Mouse (Mus musculus) bone marrow, adult 2 months (tissue): ENCODE results near the gene Efna4. TPM values are rescaled to one million over a fixed set of nuclear protein-coding genes. Genes with fewer than 3 reads are reported as not detected.

ENCODE experiments used
- H3K27ac ChIP-seq: fragments of 200-500 bp; 2 replicates; pipeline ENCODE4 v1.5.1; 2012; ENCODE audit warnings: low read depth, mild to moderate bottlenecking, control low read depth, inconsistent platforms, low read length; ENCODE audit not compliant: control insufficient read depth, poor library complexity, insufficient read depth
- H3K4me1 ChIP-seq: fragments of 200-500 bp; 2 replicates; pipeline ENCODE4 v1.6.1; 2011; ENCODE audit warnings: low read length; ENCODE audit not compliant: control insufficient read depth, insufficient read depth
- H3K4me3 ChIP-seq: fragments of 200-500 bp; replicated peaks from 2 replicates; pipeline ENCODE3; 2011; ENCODE audit warnings: mild to moderate bottlenecking, low read depth, low read length, control low read depth; ENCODE audit not compliant: control insufficient read depth
- CTCF ChIP-seq: fragments of 200-500 bp; IDR thresholded peaks from 2 replicates; pipeline ENCODE4 v1.5.1; 2011; ENCODE audit warnings: low read length, control low read depth; ENCODE audit not compliant: control insufficient read depth, insufficient read depth
- POLR2A ChIP-seq: fragments of 200-500 bp; IDR thresholded peaks from 2 replicates; pipeline ENCODE4 v1.6.1; 2011; ENCODE audit warnings: low read depth, mild to moderate bottlenecking, control low read depth, low read length, borderline replicate concordance; ENCODE audit not compliant: control insufficient read depth
- WGBS: fragments of 180-500 bp; shearing (Covaris S2); methylation state at CpG from one replicate; pipeline ENCODE4 v1.1.7; 2018; 5-methylcytosine and 5-hydroxymethylcytosine counted together
- polyA plus RNA-seq: library from polyadenylated mRNA; stranded (reverse); fragments of >200 nt; gene quantifications from 2 replicates; pipeline ENCODE4 v1.2.4, GENCODE M21; 2011; ENCODE audit warnings: low replicate concordance; ENCODE audit not compliant: missing spikeins, insufficient read depth, insufficient read length

Efna4 gene
- polyA plus RNA-seq, 1 experiment = not detected

DNA sequence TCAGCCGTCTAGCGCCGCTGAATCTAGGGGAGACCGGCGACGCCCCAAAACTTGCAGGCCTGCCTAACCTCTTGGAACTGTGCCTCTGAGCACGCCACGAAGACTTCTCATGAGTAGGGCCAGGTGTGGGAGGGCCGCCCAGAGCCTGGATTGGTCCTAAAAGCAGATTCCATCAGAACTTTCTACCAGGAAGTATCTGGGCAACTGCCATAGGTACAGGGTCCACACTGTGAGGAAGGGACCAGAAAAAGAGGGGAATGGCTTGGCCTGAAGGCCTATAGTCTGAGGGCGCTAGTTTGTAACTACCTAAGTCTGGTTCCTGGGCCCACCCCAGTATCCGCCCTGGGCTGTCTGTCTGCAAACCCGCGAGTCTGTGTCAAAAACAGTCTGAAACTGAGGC is 6.3 kb downstream of the Efna4 start:
- TF ChIP-seq POLR2A (no peak), CTCF (no peak)
- H3K27ac ChIP-seq = no peak overlapping the region
- 73% methylated on average over 13 of the region's 13 CpGs for WGBS
- no peak overlapping the region for H3K4me3 ChIP-seq
- no peaks in the 10 kb centered on the region for H3K4me1 ChIP-seq

GRCm38 (mm10) chr3:89330948-89331347 is 6.9 kb downstream of the Efna4 start:
- no peaks in the 10 kb centered on the region for H3K4me1 ChIP-seq
- TF ChIP-seq CTCF (no peak), POLR2A (no peak)
- H3K4me3 ChIP-seq = no peak overlapping the region
- no peak overlapping the region for H3K27ac ChIP-seq
- WGBS = 47% methylated on average over 10 of the region's 10 CpGs

DNA sequence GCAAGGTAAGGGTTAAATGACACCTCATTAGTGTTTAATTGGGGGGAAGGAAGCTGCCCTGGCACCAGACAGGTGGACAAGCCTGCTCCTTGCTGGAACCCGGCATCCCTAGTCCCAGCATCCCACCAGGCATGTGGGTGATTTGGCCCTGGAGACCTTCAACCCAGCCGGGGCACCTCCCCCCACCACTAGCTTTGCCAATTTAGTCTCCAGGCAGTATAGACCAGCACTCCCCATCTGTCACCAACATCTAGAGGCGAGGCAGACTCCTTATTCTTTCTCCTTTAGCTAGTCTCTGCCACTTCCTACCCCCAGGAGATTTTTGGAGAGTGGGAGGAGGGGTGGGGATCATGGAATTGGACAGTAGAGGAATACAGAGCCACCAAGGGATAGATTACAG is 7.5 kb downstream of the Efna4 start:
- Histone ChIP-seq H3K4me1 (no peaks in the 10 kb centered on the region), H3K27ac (no peak overlapping the region), H3K4me3 (no peak overlapping the region)
- TF ChIP-seq POLR2A (no peak), CTCF (no peak)
- 63% methylated on average over 3 of the region's 3 CpGs for WGBS

DNA sequence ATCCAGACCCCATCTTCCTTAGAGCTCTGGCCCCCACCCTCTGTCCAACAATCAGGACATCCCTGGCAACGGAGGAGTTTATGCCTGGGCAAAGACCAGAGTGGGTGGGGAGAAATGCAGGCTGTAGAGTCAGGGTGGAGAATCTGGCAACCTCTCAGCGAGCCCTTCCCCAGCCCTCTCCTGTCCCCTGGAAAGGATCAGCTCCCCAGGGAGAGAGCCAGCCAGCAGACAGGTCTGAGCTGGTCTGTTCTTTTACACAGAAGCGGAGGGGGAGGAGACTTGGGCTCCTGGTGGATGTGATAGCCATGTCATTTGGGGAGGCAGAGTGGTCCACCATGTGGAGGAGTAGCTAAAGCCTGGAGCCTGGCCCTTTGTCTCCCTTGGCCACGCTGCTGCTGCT is 9.2 kb downstream of the Efna4 start:
- WGBS = 53% methylated on average over 4 of the region's 4 CpGs
- H3K4me1 ChIP-seq = no peaks in the 10 kb centered on the region
- no peak overlapping the region; the same call in 1 of the 2 replicates for H3K27ac ChIP-seq
- H3K4me3 ChIP-seq = no peak overlapping the region
- TF ChIP-seq POLR2A (no peak), CTCF (no peak)

DNA sequence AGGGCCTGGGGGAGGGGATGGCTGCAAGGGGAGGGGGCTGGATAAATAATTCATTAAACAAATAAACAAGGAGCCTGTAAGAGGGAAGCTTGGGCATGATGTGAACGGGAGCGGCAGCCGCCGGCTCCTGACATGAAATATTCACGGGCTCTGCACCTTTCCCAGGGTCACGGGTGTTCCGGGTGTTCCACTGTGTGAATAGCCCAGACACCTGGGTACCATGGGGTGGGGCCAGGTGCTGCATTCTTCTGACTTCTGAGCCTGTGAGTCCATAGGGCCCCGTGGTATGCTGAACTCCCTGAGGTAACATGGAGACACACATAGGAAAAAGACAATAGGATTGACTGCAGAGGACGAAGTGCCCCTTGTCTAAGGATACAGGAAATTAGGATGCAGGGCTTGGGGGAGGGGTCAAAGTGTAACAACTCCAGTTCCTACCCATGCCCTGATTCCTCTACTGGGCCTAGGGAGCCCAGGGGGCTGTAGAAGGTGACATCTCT is 10.4 kb downstream of the Efna4 start:
- peaks cover under 1% of the 10 kb centered on the region; the same call in 1 of the 2 replicates for H3K4me1 ChIP-seq
- WGBS = 76% methylated on average over 9 of the region's 9 CpGs

GRCm38 (mm10) chr3:89325882-89326281 is 11.9 kb downstream of the Efna4 start:
- Histone ChIP-seq H3K4me3 (no peak overlapping the region), H3K4me1 (peaks cover 3% of the 10 kb centered on the region), H3K27ac (no peak overlapping the region)
- 80% methylated on average over 8 of the region's 8 CpGs for WGBS
- no peak for TF ChIP-seq CTCF
- TF ChIP-seq POLR2A = no peak

More for the DNA sequence above, 10.4 kb downstream of the Efna4 start:
- no peak overlapping the region for H3K4me3 ChIP-seq
- H3K27ac ChIP-seq = no peak overlapping the region
- TF ChIP-seq CTCF (no peak), POLR2A (no peak)

- H3K4me3 ChIP-seq = no peak within 1 kb of the TSS
- TF ChIP-seq POLR2A (no peak), CTCF (no peak)
Measured at GRCm38 (mm10) chr3:89322514-89323165, 15.2 kb downstream of the Efna4 start, which contains the start of gene Efna3. Efna3 (minus strand) TSS chr3:89322965.

GRCm38 (mm10) chr3:89322131-89322500 is 15.7 kb downstream of the Efna4 start:
- Histone ChIP-seq H3K4me1 (peaks cover 3% of the 10 kb centered on the region), H3K4me3 (no peak overlapping the region), H3K27ac (no peak overlapping the region)
- 2% methylated on average over 14 of the region's 14 CpGs for WGBS
- TF ChIP-seq CTCF = no peak
- TF ChIP-seq POLR2A = no peak

More at GRCm38 (mm10) chr3:89322514-89323165, 15.2 kb downstream of the Efna4 start, which contains the start of gene Efna3:
- Histone ChIP-seq H3K4me1 (peaks cover 3% of the 10 kb centered on the region), H3K27ac (no peak within 1 kb of the TSS)
- 3% methylated on average over 53 of the region's 53 CpGs for WGBS
